Mouse (Mus musculus) limb, embryonic 12.5 days (tissue): ENCODE data around the gene Tnfsf12. TPM values are rescaled to one million over a fixed set of nuclear protein-coding genes. Genes with fewer than 3 reads are reported as not detected.

Experiments used
- ATAC-seq: fragments of 200-750 bp; cut with Nextera tagmentation; 2 replicates; pipeline ENCODE4 v1.8.0; 2017; ENCODE audit warnings: low read depth, moderate TSS enrichment; ENCODE audit not compliant: insufficient number of reproducible peaks, insufficient read depth, low FRiP score, low TSS enrichment
- H3K27ac ChIP-seq: fragments of 300-500 bp; sonication (generic); 2 replicates; pipeline ENCODE4 v1.5.1; 2016; ENCODE audit warnings: mild to moderate bottlenecking, moderate library complexity
- H3K27me3 ChIP-seq: fragments of 300-500 bp; sonication (generic); 2 replicates; pipeline ENCODE4 v1.6.1; 2016; ENCODE audit warnings: mild to moderate bottlenecking, moderate library complexity
- H3K36me3 ChIP-seq: fragments of 300-500 bp; sonication (generic); 2 replicates; pipeline ENCODE4 v1.6.1; 2016; ENCODE audit warnings: mild to moderate bottlenecking, moderate library complexity
- H3K4me1 ChIP-seq: fragments of 300-500 bp; sonication (generic); replicated peaks from 2 replicates; pipeline ENCODE4 v1.6.1; 2016
- H3K4me2 ChIP-seq: fragments of 300-500 bp; sonication (generic); 2 replicates; pipeline ENCODE4 v1.6.1; 2016; ENCODE audit warnings: mild to moderate bottlenecking, moderate library complexity
- H3K4me3 ChIP-seq: fragments of 300-500 bp; sonication (generic); replicated peaks from 2 replicates; pipeline ENCODE4 v1.5.1; 2016; ENCODE audit warnings: mild to moderate bottlenecking
- H3K9ac ChIP-seq: fragments of 300-500 bp; sonication (generic); replicated peaks from 2 replicates; pipeline ENCODE4 v1.6.1; 2016; ENCODE audit warnings: mild to moderate bottlenecking, moderate library complexity
- H3K9me3 ChIP-seq: fragments of 300-500 bp; sonication (generic); 2 replicates; pipeline ENCODE4 v1.6.1; 2016; ENCODE audit warnings: mild to moderate bottlenecking, moderate library complexity
- WGBS: fragments of 180-500 bp; shearing (Covaris S2); methylation state at CpG from one replicate; pipeline ENCODE4 v1.1.7; 2016; 5-methylcytosine and 5-hydroxymethylcytosine counted together
- polyA plus RNA-seq: library from polyadenylated mRNA; unstranded; fragments of >200 nt; fragmentation: Nextera tagmentation; extraction: Ambion mirVana; gene quantifications from 2 replicates; pipeline ENCODE4 v1.2.1, GENCODE M21; 2016

Tnfsf12 gene
- polyA plus RNA-seq, 1 experiment from 2014 or later = 2.2 TPM

DNA sequence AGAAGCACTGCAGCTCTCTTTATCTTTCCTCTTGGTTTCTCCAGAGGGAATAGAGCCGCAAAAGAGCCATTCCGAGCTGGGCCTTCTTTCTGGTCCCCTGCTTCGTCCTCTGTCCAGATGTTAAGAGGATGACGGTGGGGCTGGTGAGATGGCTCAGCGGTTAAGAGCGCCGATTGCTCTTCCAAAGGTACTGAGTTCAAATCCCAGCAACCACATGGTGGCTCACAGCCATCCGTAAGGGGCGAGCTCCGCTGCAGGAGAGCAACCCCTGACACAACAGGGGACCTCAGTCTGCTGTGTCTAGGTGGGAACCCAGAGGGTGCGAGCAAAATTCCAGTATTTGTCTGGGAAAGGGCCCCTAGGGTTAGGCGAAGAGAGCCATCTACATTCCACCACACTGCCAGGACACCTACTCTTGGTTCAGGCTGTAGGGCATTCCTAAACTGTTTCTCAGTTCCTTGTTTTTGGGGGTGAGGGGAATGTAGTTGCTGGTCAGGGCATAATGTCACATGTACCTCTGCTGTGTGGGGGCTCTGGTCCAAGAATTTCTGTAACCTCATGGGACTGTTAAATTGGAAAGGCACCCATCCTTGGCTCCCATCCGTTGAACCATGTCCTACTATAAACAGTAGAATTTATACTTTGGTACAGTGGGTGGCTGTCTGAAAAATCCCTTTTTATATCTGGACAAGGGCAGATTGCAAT lies 32.5 kb downstream of the Tnfsf12 start:
- Histone ChIP-seq H3K4me2 (peak overlapping the region; percentile 58), H3K27ac (peak overlapping the region; percentile 97), H3K36me3 (peaks cover 57% of the 10 kb centered on the region), H3K4me3 (peak overlapping the region; percentile 52), H3K9me3 (no peaks in the 10 kb centered on the region), H3K4me1 (peaks cover 17% of the 10 kb centered on the region), H3K27me3 (no peaks in the 10 kb centered on the region), H3K9ac (peak overlapping the region; percentile 64)
- WGBS = 71% methylated on average over 13 of the region's 13 CpGs
- ATAC-seq = peak; percentile 3; the same call in 1 of the 2 replicates

GRCm38 (mm10) chr11:69662213-69662966 lies 33.3 kb downstream of the Tnfsf12 start, which contains the start of gene Mpdu1:
Mpdu1 (minus strand) TSS chr11:69662642.
- Histone ChIP-seq H3K4me2 (peak within 1 kb of the TSS; percentile 58), H3K4me3 (peak within 1 kb of the TSS; percentile 52), H3K4me1 (peaks cover 17% of the 10 kb centered on the region), H3K9me3 (no peaks in the 10 kb centered on the region), H3K9ac (peak within 1 kb of the TSS; percentile 64), H3K27ac (peak within 1 kb of the TSS; percentile 97), H3K36me3 (peaks cover 57% of the 10 kb centered on the region), H3K27me3 (no peaks in the 10 kb centered on the region)
- ATAC-seq = peak; percentile 93
- WGBS = under 1% methylated on average over 48 of the region's 48 CpGs

DNA sequence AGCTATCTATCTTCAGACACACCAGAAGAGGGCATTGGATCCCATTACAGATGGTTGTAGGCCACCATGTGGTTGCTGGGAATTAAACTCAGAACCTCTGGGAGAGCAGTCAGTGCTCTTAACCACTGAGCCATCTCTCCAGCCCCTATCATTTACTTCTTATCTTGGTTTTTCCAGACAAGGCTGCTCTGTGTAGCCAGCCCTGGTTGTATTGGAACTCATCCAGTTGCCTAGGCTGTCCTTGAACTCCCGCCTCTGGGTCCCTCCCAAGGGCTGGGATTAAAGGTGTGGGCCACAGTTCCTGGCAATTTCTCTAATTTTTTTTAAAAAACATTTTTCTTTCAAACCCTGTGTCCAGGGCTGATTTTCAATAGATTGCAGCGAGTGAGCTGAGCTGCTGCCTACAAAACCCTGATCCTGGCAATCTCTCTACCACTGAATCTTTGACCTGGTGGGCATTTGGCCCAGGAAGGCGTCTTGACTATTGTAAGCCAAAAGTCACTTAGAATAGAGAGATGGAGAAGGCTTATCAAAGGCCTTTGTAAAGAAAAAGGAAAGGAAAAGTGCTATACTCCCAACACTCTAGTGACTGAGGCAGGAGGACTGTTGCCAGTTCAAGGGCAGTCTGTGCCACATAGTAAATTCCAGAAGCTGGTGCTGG lies 34.3 kb downstream of the Tnfsf12 start:
- H3K4me2 ChIP-seq = peak overlapping the region; percentile 58
- H3K9ac ChIP-seq = peak overlapping the region; percentile 64
- no peaks in the 10 kb centered on the region for H3K27me3 ChIP-seq
- H3K9me3 ChIP-seq = no peaks in the 10 kb centered on the region
- WGBS = 85% methylated on average over 3 of the region's 3 CpGs
- peaks cover 58% of the 10 kb centered on the region for H3K36me3 ChIP-seq
- no peak for ATAC-seq
- H3K27ac ChIP-seq = peak overlapping the region; percentile 97
- peak overlapping the region; percentile 52 for H3K4me3 ChIP-seq
- peaks cover 24% of the 10 kb centered on the region for H3K4me1 ChIP-seq

DNA sequence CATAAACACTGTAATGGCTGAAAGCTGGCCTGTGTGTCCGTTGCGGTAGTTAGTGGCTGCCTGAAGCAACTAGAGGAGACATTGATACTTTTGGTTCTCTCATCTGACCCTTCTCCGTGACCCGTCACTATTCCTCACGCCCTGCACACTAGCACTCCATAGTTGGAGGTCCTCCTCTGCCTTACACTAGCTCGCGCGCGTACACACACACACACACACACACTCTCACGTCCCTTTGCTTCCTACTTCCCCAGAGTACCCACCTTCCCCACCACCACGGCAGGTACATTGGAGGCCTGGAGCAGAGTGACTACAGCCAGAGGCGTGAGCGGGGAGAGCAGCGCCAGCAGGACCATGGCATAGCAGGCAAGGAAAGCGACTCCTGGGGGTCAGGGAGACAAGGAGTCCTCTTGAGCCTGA lies 38.2 kb downstream of the Tnfsf12 start:
- no peak for ATAC-seq
- H3K4me2 ChIP-seq = no peak overlapping the region
- no peaks in the 10 kb centered on the region for H3K27me3 ChIP-seq
- H3K4me3 ChIP-seq = no peak overlapping the region
- H3K27ac ChIP-seq = no peak overlapping the region
- H3K36me3 ChIP-seq = peaks cover 56% of the 10 kb centered on the region
- peaks cover 37% of the 10 kb centered on the region for H3K4me1 ChIP-seq
- WGBS = 84% methylated on average over 15 of the region's 15 CpGs
- no peaks in the 10 kb centered on the region for H3K9me3 ChIP-seq
- no peak overlapping the region for H3K9ac ChIP-seq

DNA sequence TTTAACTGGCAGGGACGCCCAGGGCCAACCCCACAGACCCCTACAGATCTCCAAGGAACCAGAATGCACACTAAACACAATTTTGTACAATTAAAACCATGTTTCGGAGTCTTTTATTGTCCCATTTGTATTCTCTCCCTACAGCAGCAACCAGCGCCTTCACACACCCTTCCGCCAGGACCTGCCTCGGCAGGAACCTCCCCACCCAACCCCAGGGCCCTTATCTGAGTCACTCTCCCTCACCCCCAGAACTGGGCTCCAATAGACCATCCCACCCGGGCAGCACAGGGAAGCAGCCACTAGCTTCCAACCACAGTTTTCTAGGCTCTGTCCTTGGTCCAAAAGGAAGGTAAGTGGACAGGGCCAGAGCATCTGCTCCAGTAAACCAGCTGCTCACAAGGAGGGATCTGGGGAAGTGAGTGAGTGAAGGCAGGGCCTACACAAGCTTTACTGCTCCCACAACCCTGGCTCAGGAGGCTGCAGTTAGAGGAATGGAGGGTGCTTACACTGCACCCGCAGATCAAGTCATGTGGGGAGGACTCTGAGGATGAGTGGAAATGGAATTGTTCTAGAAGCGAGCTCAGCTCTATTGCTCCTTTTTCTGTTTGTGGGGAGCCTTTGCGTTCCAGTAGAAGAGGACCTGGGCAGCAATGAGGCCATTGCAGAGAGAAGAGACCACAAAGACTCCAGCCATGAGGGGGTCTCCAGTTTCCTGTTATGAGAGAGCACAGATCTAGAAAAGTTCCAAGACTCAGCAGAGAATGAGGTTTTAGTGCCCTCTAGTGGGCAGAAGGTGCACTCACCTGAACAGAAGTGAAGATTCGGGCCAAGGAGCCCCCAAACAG lies 38.8 kb downstream of the Tnfsf12 start:
- ATAC-seq = no peak
- no peaks in the 10 kb centered on the region for H3K9me3 ChIP-seq
- peaks cover 37% of the 10 kb centered on the region for H3K4me1 ChIP-seq
- no peak overlapping the region for H3K4me3 ChIP-seq
- no peak overlapping the region for H3K4me2 ChIP-seq
- peaks cover 62% of the 10 kb centered on the region for H3K36me3 ChIP-seq
- WGBS = 77% methylated on average over 10 of the region's 10 CpGs
- H3K9ac ChIP-seq = 0 out of 2 replicates have a peak overlapping the region, but pooled peaks have one; percentile 23
- peak overlapping the region; percentile 35; the same call in 1 of the 2 replicates for H3K27ac ChIP-seq
- no peaks in the 10 kb centered on the region for H3K27me3 ChIP-seq

DNA sequence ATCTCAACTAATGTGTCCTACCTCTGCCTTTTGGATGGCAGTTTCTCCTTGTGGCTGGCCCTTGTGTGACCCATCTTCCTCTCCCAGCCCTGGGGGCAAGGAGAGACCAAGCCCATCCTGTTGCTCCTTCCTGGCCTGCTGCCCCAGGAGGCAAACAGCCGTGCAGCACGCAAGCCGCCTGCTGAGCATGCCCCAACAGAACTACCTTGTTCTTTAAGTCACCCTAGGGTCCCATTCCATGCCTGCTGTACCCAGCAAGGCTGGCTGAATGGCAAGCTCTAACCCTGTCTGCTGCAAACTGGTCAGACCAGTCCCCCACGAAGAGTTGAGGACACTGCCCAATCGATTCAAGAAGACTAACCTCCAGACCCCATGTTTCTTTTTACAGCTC lies 39.6 kb downstream of the Tnfsf12 start:
- Histone ChIP-seq H3K9ac (no peak overlapping the region), H3K4me2 (no peak overlapping the region), H3K9me3 (no peaks in the 10 kb centered on the region), H3K36me3 (peaks cover 70% of the 10 kb centered on the region), H3K4me1 (peaks cover 30% of the 10 kb centered on the region), H3K27ac (no peak overlapping the region), H3K27me3 (no peaks in the 10 kb centered on the region), H3K4me3 (no peak overlapping the region)
- WGBS = 77% methylated on average over 5 of the region's 5 CpGs
- ATAC-seq = no peak

- peak; percentile 57; the same call in 1 of the 2 replicates for ATAC-seq
- 20% methylated on average over 34 of the region's 34 CpGs for WGBS
- peaks cover 28% of the 10 kb centered on the region for H3K4me1 ChIP-seq
- no peak within 1 kb of the TSS for H3K4me3 ChIP-seq
- H3K27ac ChIP-seq = peak within 1 kb of the TSS; percentile 73
- no peak within 1 kb of the TSS for H3K9ac ChIP-seq
- no peaks in the 10 kb centered on the region for H3K27me3 ChIP-seq
- H3K4me2 ChIP-seq = peak within 1 kb of the TSS; percentile 20
- H3K9me3 ChIP-seq = no peaks in the 10 kb centered on the region
- H3K36me3 ChIP-seq = peaks cover 76% of the 10 kb centered on the region
Measured at GRCm38 (mm10) chr11:69655264-69656064, 40.2 kb downstream of the Tnfsf12 start, which contains the start of gene Sox15. Sox15 (plus strand) TSS chr11:69655314.

DNA sequence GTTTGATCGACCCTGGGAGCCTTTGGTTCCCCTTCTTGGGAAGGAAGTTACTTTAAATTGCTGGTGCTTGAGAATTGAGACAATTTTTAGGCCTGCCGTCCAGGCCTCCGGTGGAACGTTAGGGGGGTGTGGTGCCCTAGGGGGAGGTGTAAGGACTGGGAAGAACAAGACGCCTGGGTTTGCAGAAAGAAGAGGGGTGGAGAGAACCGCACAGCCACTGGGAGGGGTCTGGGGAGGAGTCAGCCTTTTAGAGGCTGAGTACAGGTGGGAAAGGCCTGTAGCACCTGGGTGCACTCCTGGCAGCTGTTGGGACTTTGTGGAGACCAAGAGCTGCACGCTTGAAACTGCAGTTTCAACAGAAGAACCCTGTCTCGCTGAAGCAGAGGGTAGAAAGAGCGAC lies 40.9 kb downstream of the Tnfsf12 start:
- WGBS = 32% methylated on average over 9 of the region's 9 CpGs
- ATAC-seq = no peak
- Histone ChIP-seq H3K27ac (peak overlapping the region; percentile 73), H3K9me3 (no peaks in the 10 kb centered on the region), H3K4me2 (no peak overlapping the region), H3K4me1 (peaks cover 28% of the 10 kb centered on the region), H3K4me3 (no peak overlapping the region), H3K9ac (no peak overlapping the region), H3K36me3 (peaks cover 83% of the 10 kb centered on the region), H3K27me3 (no peaks in the 10 kb centered on the region)

DNA sequence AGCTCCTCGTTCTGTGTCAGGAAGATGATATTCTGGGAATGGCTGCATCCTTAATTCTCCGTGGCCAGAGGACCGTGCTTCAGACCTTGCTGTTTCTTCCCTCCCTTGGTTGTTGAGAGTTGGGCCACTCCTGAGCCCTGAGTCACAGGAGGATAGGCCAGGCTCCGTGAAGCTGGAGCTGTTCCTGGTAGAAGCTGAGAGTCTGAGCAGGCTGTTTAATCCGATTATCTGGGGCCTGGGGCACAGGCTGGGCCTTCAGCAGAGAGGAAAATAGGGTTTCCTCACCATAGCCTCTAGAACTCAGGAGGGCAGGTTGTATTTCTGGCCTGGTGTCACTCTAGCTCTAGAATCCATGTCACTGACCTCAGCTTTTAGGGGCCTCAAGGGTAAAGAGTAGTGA lies 42.2 kb downstream of the Tnfsf12 start:
- H3K36me3 ChIP-seq = peaks cover 85% of the 10 kb centered on the region

DNA sequence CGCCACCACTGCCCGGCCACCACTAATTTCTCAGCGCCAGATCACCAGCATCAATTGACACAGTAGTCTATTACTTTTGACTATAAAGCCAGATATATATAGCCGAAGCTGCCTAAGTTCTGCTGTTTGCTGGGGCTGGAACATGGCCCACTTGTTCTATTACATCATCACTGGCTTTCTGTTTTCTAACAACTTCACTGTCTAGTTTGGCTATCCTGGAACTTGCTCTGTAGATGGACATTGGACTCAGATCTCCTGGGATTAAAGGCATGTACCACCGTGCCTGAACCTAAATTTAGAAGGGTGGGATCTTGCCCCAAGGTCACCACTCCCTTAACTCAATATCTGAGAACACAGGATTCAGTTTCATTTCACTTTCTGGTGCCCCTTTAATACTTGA lies 49.8 kb downstream of the Tnfsf12 start:
- no peak overlapping the region for H3K9ac ChIP-seq
- no peaks in the 10 kb centered on the region for H3K27me3 ChIP-seq
- no peaks in the 10 kb centered on the region for H3K9me3 ChIP-seq
- H3K27ac ChIP-seq = no peak overlapping the region
- H3K4me2 ChIP-seq = no peak overlapping the region
- no peak overlapping the region for H3K4me3 ChIP-seq
- peaks cover 99% of the 10 kb centered on the region for H3K36me3 ChIP-seq
- ATAC-seq = no peak
- 93% methylated on average over 5 of the region's 5 CpGs for WGBS
- H3K4me1 ChIP-seq = no peaks in the 10 kb centered on the region

More for the DNA sequence above, 42.2 kb downstream of the Tnfsf12 start:
- ATAC-seq = no peak
- H3K4me2 ChIP-seq = no peak overlapping the region
- peak overlapping the region; percentile 45; the same call in 1 of the 2 replicates for H3K27ac ChIP-seq
- 71% methylated on average over 5 of the region's 5 CpGs for WGBS
- no peak overlapping the region for H3K9ac ChIP-seq
- H3K9me3 ChIP-seq = no peaks in the 10 kb centered on the region
- peaks cover 28% of the 10 kb centered on the region for H3K4me1 ChIP-seq
- no peaks in the 10 kb centered on the region for H3K27me3 ChIP-seq
- H3K4me3 ChIP-seq = no peak overlapping the region
